In the genomic region with DNA sequence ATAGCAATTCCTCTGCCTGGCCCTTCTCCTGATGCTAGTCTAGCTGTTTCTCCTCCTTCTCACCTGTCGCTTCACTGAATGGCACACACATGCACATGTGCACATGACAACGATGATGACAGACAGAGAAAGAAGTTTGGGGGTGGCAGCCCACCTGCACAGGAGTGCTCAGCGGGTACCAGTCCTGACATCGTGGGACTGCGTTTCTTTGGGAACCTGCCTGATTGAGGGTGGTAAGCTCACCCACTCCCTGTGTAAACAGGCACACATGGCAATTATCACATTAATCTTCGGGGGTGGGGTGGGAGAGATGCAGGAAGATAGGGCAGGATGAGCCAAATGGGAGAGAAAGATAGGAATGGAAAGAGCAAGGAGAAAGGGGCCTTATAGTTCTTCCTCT, we compare ENCODE assay signal across 20 mouse cellular contexts.
DNase-seq lines count a peak whose midpoint lies in the region.
"Had no signal": no experiment of that assay in that cellular context is flagged by ENCODE, and none has a peak within 500 bp of the region (broad histone marks: within the 10 kb centered on the region; RNA-seq: fewer than 3 reads in every experiment).

No protein-coding gene starts in this region.

- DNase-seq in layer of hippocampus, adult 11-12 months (ENCODE audit: low spot score) = peak; percentile 30
- DNase-seq in layer of hippocampus, postnatal 25 days (ENCODE audit: extremely low spot score in 1 of 2, low spot score in 1 of 2) = no peak
- peak; percentile 41 for DNase-seq in right cerebral cortex, adult 18-20 months
- DNase-seq in right cerebral cortex, adult 2 months (ENCODE audit: low spot score in 2 of 2) = no peak
- peak; percentile 20 to 25 for DNase-seq in layer of hippocampus, postnatal 36 days
- no peak for DNase-seq in c-Kit-positive CD71-positive TER-119-positive erythroid progenitor cells, embryonic 14.5 days (ENCODE audit: low spot score)
- DNase-seq in heart, adult 9 months (ENCODE audit: low spot score in 2 of 2) = no peak
- DNase-seq: adrenal gland, postnatal 10 days; adrenal gland, postnatal 36 days; B cell, adult 2 months; cerebellum, adult 11-12 months; cerebellum, adult 8-10 months; cerebellum, postnatal 10 days; cerebellum, postnatal 36 days; embryo, embryonic 11 days; gastrocnemius, adult 2 months; gastrocnemius, postnatal 14 days; heart, adult 11 months; heart, postnatal 10 days; heart, postnatal 36 days had no signal

Comparison
In these comparisons a context has a peak if more than half of its experiments do, and no peak if none do; other contexts are left out.
1. DNase-seq: peak in layer of hippocampus, adult 11-12 months (single experiment), right cerebral cortex, adult 18-20 months (single experiment) and layer of hippocampus, postnatal 36 days (2 of 2); none in layer of hippocampus, postnatal 25 days (0 of 2), right cerebral cortex, adult 2 months (0 of 2), c-Kit-positive CD71-positive TER-119-positive erythroid progenitor cells, embryonic 14.5 days (single experiment) and heart, adult 9 months (0 of 2).